Comparison of ENCODE assay signal across 13 mouse cellular contexts in the genomic region with DNA sequence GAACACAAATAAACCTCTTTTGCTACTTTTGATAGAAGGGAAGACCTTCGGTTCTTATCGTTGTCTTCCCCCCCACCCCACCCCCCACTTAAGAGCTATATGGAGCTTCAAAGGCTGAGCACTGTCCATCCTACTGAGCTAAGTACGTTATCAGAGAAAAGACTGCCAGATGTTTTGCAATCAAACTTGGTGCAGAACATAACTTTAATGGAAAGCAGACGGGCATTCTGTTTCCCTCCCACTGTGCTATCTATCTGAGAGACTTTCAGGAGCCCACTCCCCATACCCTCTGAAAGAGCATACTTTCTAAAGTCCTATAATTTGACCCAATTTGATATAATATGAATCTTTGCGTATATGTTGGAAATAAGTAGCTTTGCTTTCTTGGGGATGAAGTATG.
"Had no signal": no experiment of that assay in that cellular context is flagged by ENCODE, and none has a peak within 500 bp of the region (broad histone marks: within the 10 kb centered on the region; RNA-seq: fewer than 3 reads in every experiment).

No protein-coding gene starts in this region.

- H3K36me3 ChIP-seq: midbrain, embryonic 12.5 days; midbrain, embryonic 15.5 days; neural tube, embryonic 12.5 days; stomach, embryonic 15.5 days had no signal

- H3K27ac ChIP-seq: midbrain, embryonic 12.5 days; midbrain, embryonic 15.5 days; neural tube, embryonic 12.5 days; stomach, embryonic 15.5 days; stomach, postnatal 0 days had no signal

- H3K4me2 ChIP-seq: lung, embryonic 14.5 days; midbrain, embryonic 12.5 days; midbrain, embryonic 15.5 days; neural tube, embryonic 12.5 days; stomach, embryonic 15.5 days had no signal

- DNase-seq: lung, adult 18-20 months; lung, embryonic 14.5 days; lung, postnatal 10 days; lung, postnatal 4 days; right cerebral cortex, postnatal 14 days; thymus, adult 2 months; thymus, postnatal 25 days; thymus, postnatal 4 days had no signal

- H3K9ac ChIP-seq: lung, embryonic 14.5 days; midbrain, embryonic 12.5 days; midbrain, embryonic 15.5 days; neural tube, embryonic 12.5 days; stomach, embryonic 15.5 days had no signal

- H3K4me1 ChIP-seq: midbrain, embryonic 15.5 days; neural tube, embryonic 12.5 days; stomach, embryonic 15.5 days had no signal

- ATAC-seq: midbrain, embryonic 15.5 days had no signal

- H3K9me3 ChIP-seq: midbrain, embryonic 12.5 days; midbrain, embryonic 15.5 days; neural tube, embryonic 12.5 days; stomach, embryonic 15.5 days had no signal

- H3K27me3 ChIP-seq: midbrain, embryonic 12.5 days; midbrain, embryonic 15.5 days; neural tube, embryonic 12.5 days; stomach, embryonic 15.5 days had no signal

- H3K4me3 ChIP-seq: midbrain, embryonic 12.5 days; midbrain, embryonic 15.5 days; neural tube, embryonic 12.5 days; stomach, embryonic 15.5 days had no signal
